Comparison of ENCODE assay signal across 8 mouse cellular contexts in the genomic region with DNA sequence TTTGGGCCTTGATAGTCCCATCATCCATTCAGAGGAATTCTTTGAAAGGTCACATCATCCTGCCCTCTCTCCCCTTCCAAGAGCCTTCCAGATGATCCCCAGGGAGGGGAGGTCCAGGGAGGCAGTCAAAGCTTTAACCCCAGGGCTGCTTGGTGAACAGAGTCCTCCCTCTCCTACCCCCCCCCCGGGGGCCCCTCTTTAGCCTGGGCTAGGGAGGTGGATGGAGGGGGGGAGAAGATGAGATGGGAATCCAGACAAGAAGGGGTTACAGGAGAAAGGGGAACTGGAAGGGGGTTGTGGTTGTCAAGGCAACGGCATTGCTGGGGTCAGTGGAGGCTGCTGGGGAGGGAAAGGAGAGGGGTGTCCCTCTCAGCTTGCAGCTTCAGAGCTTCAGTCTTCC. TPM values are rescaled to one million over a fixed set of nuclear protein-coding genes. Genes with fewer than 3 reads are reported as not detected.
DNase-seq lines count a peak whose midpoint lies in the region; ATAC-seq and TF ChIP-seq lines count a peak whose summit lies in the region.
"Had no signal": no experiment of that assay in that cellular context is flagged by ENCODE, and none has a peak within 500 bp of the region (broad histone marks: within the 10 kb centered on the region; RNA-seq: fewer than 3 reads in every experiment).

No protein-coding gene starts in this region.

- no peak for TF ChIP-seq EP300 in MEL (IDR thresholded peaks at IDR 0.05; ENCODE audit: low read depth in 1 of 2, low read length in 2 of 2)

- peaks cover 0 to 2% of the 10 kb centered on the region in 2 experiments; a peak in 2 of 4 replicates for H3K36me3 ChIP-seq in MEL (ENCODE audit: control insufficient read depth in 1 of 2, insufficient read depth in 2 of 2, low read length in 2 of 2)
- no peaks in the 10 kb centered on the region for H3K36me3 ChIP-seq in hindbrain, embryonic 12.5 days
- no peaks in the 10 kb centered on the region for H3K36me3 ChIP-seq in midbrain, embryonic 15.5 days (replicated peaks)
- H3K36me3 ChIP-seq: liver, embryonic 15.5 days had no signal

- H3K9me3 ChIP-seq in MEL (replicated peaks; ENCODE audit: insufficient read depth, low read length) = no peaks in the 10 kb centered on the region
- no peaks in the 10 kb centered on the region for H3K9me3 ChIP-seq in hindbrain, embryonic 12.5 days (replicated peaks)
- no peaks in the 10 kb centered on the region for H3K9me3 ChIP-seq in midbrain, embryonic 15.5 days
- H3K9me3 ChIP-seq: liver, embryonic 15.5 days had no signal

- H3K27me3 ChIP-seq in MEL (ENCODE audit: control insufficient read depth in 1 of 2, insufficient read depth in 2 of 2, low read length in 2 of 2) = no peaks in the 10 kb centered on the region
- peaks cover 5% of the 10 kb centered on the region; the same call in 1 of the 2 replicates for H3K27me3 ChIP-seq in hindbrain, embryonic 12.5 days
- H3K27me3 ChIP-seq in midbrain, embryonic 15.5 days (replicated peaks) = no peaks in the 10 kb centered on the region

- no peak overlapping the region for H3K4me3 ChIP-seq in MEL (ENCODE audit: control insufficient read depth in 1 of 2, insufficient read depth in 1 of 2, low read depth in 2 of 2, low read length in 2 of 2)
- H3K4me3 ChIP-seq in hindbrain, embryonic 12.5 days = no peak overlapping the region
- no peak overlapping the region for H3K4me3 ChIP-seq in midbrain, embryonic 15.5 days
- H3K4me3 ChIP-seq: liver, embryonic 15.5 days had no signal

- no peak for TF ChIP-seq POLR2A in MEL (IDR thresholded peaks at IDR 0.05; ENCODE audit: control insufficient read depth in 1 of 2, insufficient read depth in 1 of 2, low read depth in 1 of 2, low read length in 2 of 2, poor library complexity in 1 of 2)

- H3K4me1 ChIP-seq in MEL (ENCODE audit: control insufficient read depth in 1 of 2, insufficient read depth in 2 of 2, low read length in 2 of 2) = peaks cover 0 to 23% of the 10 kb centered on the region in 2 experiments; a peak in 2 of 4 replicates
- H3K4me1 ChIP-seq in hindbrain, embryonic 12.5 days = peaks cover 34% of the 10 kb centered on the region
- peaks cover 29% of the 10 kb centered on the region for H3K4me1 ChIP-seq in midbrain, embryonic 15.5 days

- DNase-seq in MEL (ENCODE audit: low read depth, low spot score) = peak; percentile 55
- DNase-seq in embryo, embryonic 10.5 days (ENCODE audit: low spot score) = peak; percentile 85
- DNase-seq in gastrocnemius, postnatal 4 days (ENCODE audit: low spot score in 2 of 2) = no peak
- no peak for DNase-seq in urinary bladder, postnatal 36 days (ENCODE audit: low spot score in 2 of 2)
- DNase-seq in lung, postnatal 25 days (ENCODE audit: low spot score) = no peak

- 0% methylated on average over 2 of the region's 2 CpGs for WGBS in hindbrain, embryonic 12.5 days
- 0% methylated on average over 2 of the region's 2 CpGs for WGBS in midbrain, embryonic 15.5 days

- no peak overlapping the region for H3K27ac ChIP-seq in MEL (ENCODE audit: control insufficient read depth, low read depth, low read length)
- H3K27ac ChIP-seq in hindbrain, embryonic 12.5 days = peak overlapping the region; percentile 55
- H3K27ac ChIP-seq in midbrain, embryonic 15.5 days = 0 out of 2 replicates have a peak overlapping the region, but pooled peaks have one; percentile 22
- H3K27ac ChIP-seq: liver, embryonic 15.5 days had no signal

- TF ChIP-seq RAD21 in MEL (IDR thresholded peaks at IDR 0.05; ENCODE audit: low read depth, low read length) = no peak

- no peaks in the 10 kb centered on the region for H3K79me2 ChIP-seq in MEL (ENCODE audit: control insufficient read depth, insufficient read depth, low read length, poor library complexity)

- no peak for TF ChIP-seq CTCF in MEL (IDR thresholded peaks at IDR 0.05 in 2 of 3, conservative IDR thresholded peaks at IDR 0.05 in 1 of 3; ENCODE audit: control insufficient read depth in 1 of 3, insufficient read depth in 1 of 3, low read depth in 2 of 3, low read length in 3 of 3, poor library complexity in 1 of 3, severe bottlenecking in 1 of 3)

- H3K9ac ChIP-seq in MEL (ENCODE audit: control insufficient read depth, low read depth, low read length, poor library complexity, severe bottlenecking) = no peak overlapping the region
- H3K9ac ChIP-seq in hindbrain, embryonic 12.5 days = peak overlapping the region; percentile 43
- no peak overlapping the region for H3K9ac ChIP-seq in midbrain, embryonic 15.5 days
- H3K9ac ChIP-seq: liver, embryonic 15.5 days had no signal

- ATAC-seq in hindbrain, embryonic 12.5 days (ENCODE audit: low FRiP score) = no peak
- no peak for ATAC-seq in midbrain, embryonic 15.5 days (replicated peaks)

- peak overlapping the region; percentile 38 for H3K4me2 ChIP-seq in hindbrain, embryonic 12.5 days (replicated peaks)
- peak overlapping the region; percentile 35 for H3K4me2 ChIP-seq in midbrain, embryonic 15.5 days
- H3K4me2 ChIP-seq: liver, embryonic 15.5 days had no signal

TF ChIP-seq in MEL, 35 proteins besides CTCF, POLR2A, EP300 and RAD21:
- no peak for TF ChIP-seq USF1 (IDR thresholded peaks at IDR 0.05; ENCODE audit: low read depth, low read length)
- TF ChIP-seq MAZ (IDR thresholded peaks at IDR 0.05; ENCODE audit: low read depth, low read length) = 0 out of 2 replicates have a peak, but pooled peaks have one; percentile 43
- TF ChIP-seq ZMIZ1 (IDR thresholded peaks at IDR 0.05; ENCODE audit: low read depth, low read length) = no peak
- TF ChIP-seq NELFE (IDR thresholded peaks at IDR 0.05; ENCODE audit: low read depth, low read length) = no peak
- no peak for TF ChIP-seq MYB (IDR thresholded peaks at IDR 0.05; ENCODE audit: low read depth, low read length)

RNA-seq across cellular contexts. Expression of gene Rpl29, which starts 8.6 kb away (rescaled TPM):
- total RNA-seq in MEL (2012; rRNA removed) = 49.4 and 60.8 TPM in 2 replicates
- polyA plus RNA-seq in MEL (2012; ENCODE audit: insufficient read depth in 1 of 2, insufficient read length in 2 of 2, low read depth in 1 of 2, low replicate concordance in 2 of 2, missing spikeins in 1 of 2) = 100 to 1,000 TPM in 1 of 2 experiments, not detected in 1; 761 TPM
- polyA plus RNA-seq in hindbrain, embryonic 12.5 days (2016; fragmentation: Nextera tagmentation; extraction: Ambion mirVana) = 629 and 723 TPM in 2 replicates
- polyA plus RNA-seq in midbrain, embryonic 15.5 days (2015; fragmentation: Nextera tagmentation; extraction: Ambion mirVana) = 553 and 554 TPM in 2 replicates
- 100 to 1,000 TPM; 526 to 599 TPM for total RNA-seq in gastrocnemius, postnatal 4 days (2021)

RNA-seq across cellular contexts. Expression of gene Acy1, which starts 17.5 kb away (rescaled TPM):
- total RNA-seq in MEL (2012; rRNA removed) = 38.7 and 40.9 TPM in 2 replicates
- 10 to 100 TPM in 1 of 2 experiments, not detected in 1; 61.5 TPM for polyA plus RNA-seq in MEL (2012; ENCODE audit: insufficient read depth in 1 of 2, insufficient read length in 2 of 2, low read depth in 1 of 2, low replicate concordance in 2 of 2, missing spikeins in 1 of 2)
- 29.0 and 30.7 TPM in 2 replicates for polyA plus RNA-seq in hindbrain, embryonic 12.5 days (2016; fragmentation: Nextera tagmentation; extraction: Ambion mirVana)
- 20.7 TPM in 2 replicates for polyA plus RNA-seq in midbrain, embryonic 15.5 days (2015; fragmentation: Nextera tagmentation; extraction: Ambion mirVana)
- 10 to 100 TPM; 13.4 to 13.5 TPM for total RNA-seq in gastrocnemius, postnatal 4 days (2021)

RNA-seq across cellular contexts. Expression of gene Abhd14b, which starts 26.7 kb away (rescaled TPM):
- total RNA-seq in MEL (2012; rRNA removed) = 2.7 and 3.4 TPM in 2 replicates
- polyA plus RNA-seq in MEL (2012; ENCODE audit: insufficient read depth in 1 of 2, insufficient read length in 2 of 2, low read depth in 1 of 2, low replicate concordance in 2 of 2, missing spikeins in 1 of 2) = 1 to 10 TPM in 1 of 2 experiments, not detected in 1; 6.5 TPM
- 7.6 and 8.5 TPM in 2 replicates for polyA plus RNA-seq in hindbrain, embryonic 12.5 days (2016; fragmentation: Nextera tagmentation; extraction: Ambion mirVana)
- polyA plus RNA-seq in midbrain, embryonic 15.5 days (2015; fragmentation: Nextera tagmentation; extraction: Ambion mirVana) = 8.9 and 11.0 TPM in 2 replicates
- 10 to 100 TPM in 1 of 2 experiments, 1 to 10 TPM in 1; 8.8 to 10.3 TPM for total RNA-seq in gastrocnemius, postnatal 4 days (2021)

RNA-seq across cellular contexts. Expression of gene Abhd14a, which starts 26.9 kb away (rescaled TPM):
- 22.8 and 25.1 TPM in 2 replicates for total RNA-seq in MEL (2012; rRNA removed)
- polyA plus RNA-seq in MEL (2012; ENCODE audit: insufficient read depth in 1 of 2, insufficient read length in 2 of 2, low read depth in 1 of 2, low replicate concordance in 2 of 2, missing spikeins in 1 of 2) = 10 to 100 TPM in 1 of 2 experiments, not detected in 1; 48.7 TPM
- 37.5 and 39.7 TPM in 2 replicates for polyA plus RNA-seq in hindbrain, embryonic 12.5 days (2016; fragmentation: Nextera tagmentation; extraction: Ambion mirVana)
- 71.2 and 71.3 TPM in 2 replicates for polyA plus RNA-seq in midbrain, embryonic 15.5 days (2015; fragmentation: Nextera tagmentation; extraction: Ambion mirVana)
- total RNA-seq in gastrocnemius, postnatal 4 days (2021) = 10 to 100 TPM; 18.5 to 19.1 TPM

RNA-seq across cellular contexts. Expression of gene Pcbp4, which starts 32.5 kb away (rescaled TPM):
- 7.7 and 9.2 TPM in 2 replicates for total RNA-seq in MEL (2012; rRNA removed)
- 10 to 100 TPM in 1 of 2 experiments, not detected in 1; 36.6 TPM for polyA plus RNA-seq in MEL (2012; ENCODE audit: insufficient read depth in 1 of 2, insufficient read length in 2 of 2, low read depth in 1 of 2, low replicate concordance in 2 of 2, missing spikeins in 1 of 2)
- polyA plus RNA-seq in hindbrain, embryonic 12.5 days (2016; fragmentation: Nextera tagmentation; extraction: Ambion mirVana) = 308 and 309 TPM in 2 replicates
- polyA plus RNA-seq in midbrain, embryonic 15.5 days (2015; fragmentation: Nextera tagmentation; extraction: Ambion mirVana) = 295 and 310 TPM in 2 replicates
- 10 to 100 TPM; 83.6 to 84.9 TPM for total RNA-seq in gastrocnemius, postnatal 4 days (2021)

Comparison
In these comparisons a context has a peak if more than half of its experiments do, and no peak if none do; other contexts are left out.
1. DNase-seq: peak in MEL (single experiment) and embryo, embryonic 10.5 days (single experiment); none in gastrocnemius, postnatal 4 days (0 of 2), urinary bladder, postnatal 36 days (0 of 2) and lung, postnatal 25 days (single experiment).